Mouse (Mus musculus) macrophage (primary cell): Measurements from ENCODE around the gene Vmn1r103. TPM values are rescaled to one million over a fixed set of nuclear protein-coding genes. Genes with fewer than 3 reads are reported as not detected.
"Not testable (repeated sequence)": the region's sequence is repeated elsewhere in the genome, so short reads cannot be mapped to it uniquely, and the experiment has no call there.

ENCODE experiments used
- H3K27ac ChIP-seq: fragments of 350-480 bp; formaldehyde crosslinking; 2 replicates; pipeline ENCODE4 v1.9.0; 2021
- H3K36me3 ChIP-seq: fragments of 350-480 bp; formaldehyde crosslinking; 2 replicates; pipeline ENCODE4 v1.9.0; 2021; ENCODE audit errors: inconsistent target
- H3K4me3 ChIP-seq: fragments of 350-480 bp; formaldehyde crosslinking; 2 replicates; pipeline ENCODE4 v1.9.0; 2021; ENCODE audit errors: inconsistent target
- H3K79me2 ChIP-seq: fragments of 350-480 bp; formaldehyde crosslinking; 2 replicates; pipeline ENCODE4 v1.9.0; 2021; ENCODE audit errors: inconsistent target
- WGBS: methylation state at CpG from one replicate; pipeline ENCODE4 v1.1.7; 2026; ENCODE audit warnings: inconsistent platforms; ENCODE audit not compliant: missing documents; 5-methylcytosine and 5-hydroxymethylcytosine counted together
- polyA plus RNA-seq: library from polyadenylated mRNA; stranded (reverse); fragments of 250-400 nt; gene quantifications from 3 replicates; pipeline ENCODE4 v1.2.4, GENCODE M21; 2018; ENCODE audit warnings: inconsistent platforms
- total RNA-seq, 78 experiments: library from RNA; depleted of rRNA; stranded (reverse); fragments of 250-400 nt; gene quantifications; 1 replicate in 9 of 78; 2 replicates in 24 of 78; 3 replicates in 43 of 78; 4 replicates in 2 of 78; pipeline ENCODE4 v1.2.4; 2018; ENCODE audit warnings: inconsistent platforms in 56 of 78

Gene Vmn1r103
- total RNA-seq (2018; cell fraction: chromatin; rRNA removed): not detected
- not detected for total RNA-seq (2018; cell fraction: cytosol; rRNA removed)
- not detected for total RNA-seq (2018; cell fraction: nucleus; rRNA removed)
- not detected in 3 replicates for polyA plus RNA-seq

DNA sequence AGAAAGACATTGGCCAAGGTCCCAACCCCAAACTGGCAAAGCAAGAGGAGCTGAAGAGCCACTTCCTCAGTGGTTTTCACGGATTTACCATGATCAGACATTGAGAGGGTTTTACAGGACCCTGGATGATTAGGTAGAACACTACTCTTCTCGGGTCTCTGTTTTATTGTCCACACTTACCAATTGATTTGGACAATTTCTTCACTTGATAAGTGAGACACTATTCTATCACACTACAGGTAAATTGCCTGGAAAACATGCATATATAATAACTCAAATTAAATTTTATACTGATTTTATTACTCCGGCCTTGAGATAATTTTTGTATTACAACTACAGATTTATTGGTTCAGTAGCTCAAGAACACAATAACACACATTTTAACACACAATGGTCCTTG lies at the start of gene Vmn1r103:
TSS of gene Vmn1r103 (minus strand) at position 101 of the 400 bp plus-strand sequence.
- not testable (repeated sequence) for H3K4me3 ChIP-seq, H3K27ac ChIP-seq, H3K79me2 ChIP-seq, H3K36me3 ChIP-seq
- WGBS: no CpG with 5 or more reads among the region's 3 CpGs

DNA sequence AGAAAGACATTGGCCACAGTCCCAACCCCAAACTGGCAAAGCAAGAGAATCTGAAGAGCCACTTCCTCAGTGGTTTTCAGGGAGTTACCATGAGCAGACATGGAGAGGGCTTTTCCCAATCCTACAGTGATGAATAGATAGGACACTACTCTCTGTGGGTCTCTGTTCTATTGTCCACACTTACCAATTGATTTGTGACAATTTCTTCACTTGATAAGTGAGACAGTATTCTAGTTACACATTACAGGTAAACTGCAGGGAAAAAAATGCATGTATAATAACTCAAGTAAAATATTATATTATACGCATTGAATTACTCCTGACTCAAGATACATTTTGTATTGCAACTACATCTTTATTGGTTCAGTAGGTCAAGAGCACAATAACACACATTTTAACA lies 35.3 kb upstream of the Vmn1r103 start, which contains the start of gene Gm5726:
TSS of gene Gm5726 (minus strand) at position 101 of the 400 bp plus-strand sequence.
- WGBS: no CpG with 5 or more reads among the region's 1 CpGs

DNA sequence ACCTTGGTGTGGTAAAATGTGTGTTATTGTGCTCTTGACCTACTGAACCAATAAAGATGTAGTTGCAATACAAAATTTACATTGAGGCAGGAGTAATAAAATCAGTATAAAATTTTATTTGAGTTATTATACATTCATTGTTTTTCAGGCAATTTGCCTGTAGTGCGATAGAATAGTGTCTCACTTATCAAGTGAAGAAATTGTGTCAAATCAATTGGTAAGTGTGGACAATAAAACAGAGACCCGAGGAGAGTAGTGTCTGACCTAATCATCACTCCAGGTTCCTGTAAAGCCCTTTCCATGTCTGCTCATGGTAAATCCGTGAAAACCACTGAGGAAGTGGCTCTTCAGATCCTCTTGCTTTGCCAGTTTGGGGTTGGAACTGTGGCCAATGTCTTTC lies 23.2 kb upstream of the Vmn1r103 start, which contains the start of gene Vmn1r104:
TSS of gene Vmn1r104 (plus strand) at position 301 of the 400 bp plus-strand sequence.
- WGBS: no CpG with 5 or more reads among the region's 3 CpGs
- H3K27ac ChIP-seq, H3K4me3 ChIP-seq, H3K36me3 ChIP-seq, H3K79me2 ChIP-seq: not testable (repeated sequence)

More for the DNA sequence above, 35.3 kb upstream of the Vmn1r103 start, which contains the start of gene Gm5726:
- not testable (repeated sequence) for H3K79me2 ChIP-seq, H3K4me3 ChIP-seq, H3K27ac ChIP-seq, H3K36me3 ChIP-seq

DNA sequence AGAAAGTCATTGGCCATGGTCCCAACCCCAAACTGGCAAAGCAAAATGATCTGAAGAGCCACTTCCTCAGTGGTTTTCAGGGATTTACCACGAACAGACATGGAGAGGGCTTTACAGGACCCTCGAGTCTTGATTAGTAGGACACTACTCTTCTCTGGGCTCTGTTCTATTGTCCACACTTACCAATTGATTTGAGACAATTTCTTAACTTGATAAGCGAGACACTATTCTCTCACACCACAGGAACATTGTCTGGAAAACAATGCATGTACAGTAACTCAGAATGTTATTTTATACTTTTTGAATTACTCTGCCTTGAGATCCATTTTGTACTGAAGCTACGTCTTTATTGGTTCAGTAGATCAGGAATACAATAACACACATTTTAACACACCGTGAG lies 35.5 kb downstream of the Vmn1r103 start, which contains the start of gene Gm10670:
TSS of gene Gm10670 (minus strand) at position 101 of the 400 bp plus-strand sequence.
- H3K36me3 ChIP-seq, H3K79me2 ChIP-seq, H3K4me3 ChIP-seq, H3K27ac ChIP-seq: not testable (repeated sequence)
- no CpG with 5 or more reads among the region's 5 CpGs for WGBS

Other genes starting within 250 kb of the Vmn1r103 start
- gene Gm5890, start 247.7 kb downstream of the Vmn1r103 start, polyA plus RNA-seq: not detected in 3 replicates
- gene Gm4133, start 176.5 kb downstream of the Vmn1r103 start, polyA plus RNA-seq: not detected in 3 replicates
- not detected in 3 replicates for gene Gm5728, start 135.1 kb downstream of the Vmn1r103 start, polyA plus RNA-seq
- gene Vmn1r100, start 92.6 kb downstream of the Vmn1r103 start, polyA plus RNA-seq: not detected in 3 replicates
- gene Vmn1r101, start 67.9 kb downstream of the Vmn1r103 start, polyA plus RNA-seq: not detected in 3 replicates
- gene Gm10670, start 35.6 kb downstream of the Vmn1r103 start, polyA plus RNA-seq: not detected in 3 replicates
- not detected in 3 replicates for gene Vmn1r104, start 23.3 kb upstream of the Vmn1r103 start, polyA plus RNA-seq
- not detected in 3 replicates for gene Gm5726, start 35.2 kb upstream of the Vmn1r103 start, polyA plus RNA-seq
- not detected in 3 replicates for gene Gm4141, start 65.7 kb upstream of the Vmn1r103 start, polyA plus RNA-seq
- not detected in 3 replicates for gene Gm4513, start 88.5 kb upstream of the Vmn1r103 start, polyA plus RNA-seq
- gene Vmn1r107, start 158.4 kb upstream of the Vmn1r103 start, polyA plus RNA-seq: not detected in 3 replicates
- gene Vmn1r111, start 192.7 kb upstream of the Vmn1r103 start, polyA plus RNA-seq: not detected in 3 replicates
- gene Gm10668, start 220.1 kb upstream of the Vmn1r103 start, polyA plus RNA-seq: not detected in 3 replicates